Mouse (Mus musculus) splenic B cell, adult 2 months (primary cell): ENCODE measurements around the gene Idua.

Experiments
- DNase-seq: peaks from one replicate; pipeline ENCODE4 v3.0.0-alpha.2; 2011; ENCODE audit warnings: low read depth, low spot score
- H3K27me3 ChIP-seq: 2 replicates; pipeline ENCODE4 v1.6.1; 2012; ENCODE audit warnings: mild to moderate bottlenecking, low read length, moderate library complexity, mixed read lengths; ENCODE audit not compliant: control insufficient read depth, poor library complexity, insufficient read depth, severe bottlenecking
- H3K36me3 ChIP-seq: 2 replicates; pipeline ENCODE4 v1.6.1; 2012; ENCODE audit warnings: mild to moderate bottlenecking, low read length, moderate library complexity, mixed read lengths; ENCODE audit not compliant: control insufficient read depth, poor library complexity, insufficient read depth, severe bottlenecking

The Idua gene

GRCm38 (mm10) chr5:108691152-108691551, 31.0 kb downstream of the Idua start:
- peak; percentile 51 for DNase-seq
- no peaks in the 10 kb centered on the region for H3K36me3 ChIP-seq
- no peaks in the 10 kb centered on the region; the same call in 1 of the 2 replicates for H3K27me3 ChIP-seq

GRCm38 (mm10) chr5:108692271-108692670, 32.1 kb downstream of the Idua start, which contains the start of gene Fgfrl1:
Fgfrl1 (plus strand) TSS chr5:108692382.
- H3K27me3 ChIP-seq, result no peaks in the 10 kb centered on the region; the same call in 1 of the 2 replicates
- H3K36me3 ChIP-seq, result no peaks in the 10 kb centered on the region
- DNase-seq, result peak; percentile 83

GRCm38 (mm10) chr5:108693872-108694288, 33.7 kb downstream of the Idua start:
- peak; percentile 92 for DNase-seq
- H3K27me3 ChIP-seq, result no peaks in the 10 kb centered on the region; the same call in 1 of the 2 replicates
- H3K36me3 ChIP-seq, result no peaks in the 10 kb centered on the region

GRCm38 (mm10) chr5:108694352-108695261, 34.5 kb downstream of the Idua start:
- DNase-seq, result peak; percentile 43
- Histone ChIP-seq H3K27me3 (no peaks in the 10 kb centered on the region; the same call in 1 of the 2 replicates), H3K36me3 (no peaks in the 10 kb centered on the region)

GRCm38 (mm10) chr5:108695861-108696260, 35.7 kb downstream of the Idua start:
- no peak for DNase-seq
- H3K36me3 ChIP-seq, result no peaks in the 10 kb centered on the region

GRCm38 (mm10) chr5:108696542-108696941, 36.4 kb downstream of the Idua start:
- Histone ChIP-seq H3K36me3 (no peaks in the 10 kb centered on the region), H3K27me3 (no peaks in the 10 kb centered on the region; the same call in 1 of the 2 replicates)
- DNase-seq, result no peak

More at GRCm38 (mm10) chr5:108695861-108696260, 35.7 kb downstream of the Idua start:
- no peaks in the 10 kb centered on the region; the same call in 1 of the 2 replicates for H3K27me3 ChIP-seq

GRCm38 (mm10) chr5:108697341-108697753, 37.2 kb downstream of the Idua start:
- Histone ChIP-seq H3K27me3 (no peaks in the 10 kb centered on the region; the same call in 1 of the 2 replicates), H3K36me3 (no peaks in the 10 kb centered on the region)
- no peak for DNase-seq

- no peak for DNase-seq
- H3K36me3 ChIP-seq, result no peaks in the 10 kb centered on the region
- H3K27me3 ChIP-seq, result no peaks in the 10 kb centered on the region; the same call in 1 of the 2 replicates
Measured at GRCm38 (mm10) chr5:108700346-108700745, 40.2 kb downstream of the Idua start.

- no peak for DNase-seq
- Histone ChIP-seq H3K36me3 (no peaks in the 10 kb centered on the region), H3K27me3 (no peaks in the 10 kb centered on the region)
Measured at GRCm38 (mm10) chr5:108701341-108702021, 41.4 kb downstream of the Idua start.

- Histone ChIP-seq H3K36me3 (no peaks in the 10 kb centered on the region), H3K27me3 (no peaks in the 10 kb centered on the region)
- DNase-seq, result no peak
Measured at GRCm38 (mm10) chr5:108703754-108704626, 43.9 kb downstream of the Idua start.

- Histone ChIP-seq H3K36me3 (no peaks in the 10 kb centered on the region), H3K27me3 (no peaks in the 10 kb centered on the region)
- no peak for DNase-seq
Measured at GRCm38 (mm10) chr5:108707758-108708157, 47.6 kb downstream of the Idua start.

- Histone ChIP-seq H3K27me3 (no peaks in the 10 kb centered on the region), H3K36me3 (no peaks in the 10 kb centered on the region)
- DNase-seq, result no peak
Measured at GRCm38 (mm10) chr5:108708419-108708818, 48.3 kb downstream of the Idua start.

- Histone ChIP-seq H3K36me3 (no peaks in the 10 kb centered on the region), H3K27me3 (no peaks in the 10 kb centered on the region)
- no peak for DNase-seq
Measured at GRCm38 (mm10) chr5:108708981-108709731, 49.0 kb downstream of the Idua start.

- no peak for DNase-seq
- Histone ChIP-seq H3K36me3 (no peaks in the 10 kb centered on the region), H3K27me3 (no peaks in the 10 kb centered on the region)
Measured at GRCm38 (mm10) chr5:108711968-108712367, 51.8 kb downstream of the Idua start.
